Mouse (Mus musculus) midbrain, embryonic 15.5 days (tissue): ENCODE results near the gene Gm8113. TPM values are rescaled to one million over a fixed set of nuclear protein-coding genes. Genes with fewer than 3 reads are reported as not detected.
"Not testable (repeated sequence)": the region's sequence is repeated elsewhere in the genome, so short reads cannot be mapped to it uniquely, and the experiment has no call there.

Source experiments
- ATAC-seq: fragments of 200-750 bp; cut with Nextera tagmentation; replicated peaks from 2 replicates; pipeline ENCODE4 v1.8.0; 2017; ENCODE audit warnings: moderate TSS enrichment
- H3K27ac ChIP-seq: fragments of 300-500 bp; sonication (generic); 2 replicates; pipeline ENCODE4 v1.5.1; 2015; ENCODE audit warnings: mild to moderate bottlenecking, inconsistent platforms
- H3K27me3 ChIP-seq: fragments of 300-500 bp; sonication (generic); replicated peaks from 2 replicates; pipeline ENCODE4 v1.6.1; 2015; ENCODE audit warnings: inconsistent platforms
- H3K36me3 ChIP-seq: fragments of 300-500 bp; sonication (generic); replicated peaks from 2 replicates; pipeline ENCODE4 v1.6.1; 2015; ENCODE audit warnings: inconsistent platforms
- H3K4me1 ChIP-seq: fragments of 300-500 bp; sonication (generic); 2 replicates; pipeline ENCODE4 v1.6.1; 2015; ENCODE audit warnings: inconsistent platforms
- H3K4me2 ChIP-seq: fragments of 300-500 bp; sonication (generic); 2 replicates; pipeline ENCODE4 v1.6.1; 2015; ENCODE audit warnings: inconsistent platforms, mild to moderate bottlenecking, moderate library complexity
- H3K4me3 ChIP-seq: fragments of 300-500 bp; sonication (generic); 2 replicates; pipeline ENCODE4 v1.5.1; 2015; ENCODE audit warnings: mild to moderate bottlenecking, inconsistent platforms
- H3K9ac ChIP-seq: fragments of 300-500 bp; sonication (generic); 2 replicates; pipeline ENCODE4 v1.6.1; 2015; ENCODE audit warnings: mild to moderate bottlenecking, inconsistent platforms
- H3K9me3 ChIP-seq: fragments of 300-500 bp; sonication (generic); 2 replicates; pipeline ENCODE4 v1.6.1; 2016; ENCODE audit warnings: inconsistent platforms
- WGBS: fragments of 180-500 bp; shearing (Covaris S2); methylation state at CpG from one replicate; pipeline ENCODE4 v1.1.7; 2015; ENCODE audit warnings: mixed read lengths; 5-methylcytosine and 5-hydroxymethylcytosine counted together
- polyA plus RNA-seq: library from polyadenylated mRNA; unstranded; fragments of >200 nt; fragmentation: Nextera tagmentation; extraction: Ambion mirVana; gene quantifications from 2 replicates; pipeline ENCODE4 v1.2.1, GENCODE M21; 2015

Gm8113 gene
- polyA plus RNA-seq, 1 experiment from 2014 or later = 5.8 TPM

- not testable (repeated sequence) for H3K4me3 ChIP-seq, H3K36me3 ChIP-seq, H3K9ac ChIP-seq, H3K4me2 ChIP-seq, H3K27me3 ChIP-seq, H3K4me1 ChIP-seq, ATAC-seq, H3K9me3 ChIP-seq, H3K27ac ChIP-seq
- 54% methylated on average over 2 of the region's 2 CpGs for WGBS
These were observed 28.2 kb downstream of the Gm8113 start for GRCm38 (mm10) chr14:43953382-43953781.

- not testable (repeated sequence) for H3K4me1 ChIP-seq, ATAC-seq, H3K9ac ChIP-seq, H3K4me3 ChIP-seq, H3K27ac ChIP-seq, H3K9me3 ChIP-seq, H3K36me3 ChIP-seq, H3K4me2 ChIP-seq, H3K27me3 ChIP-seq
- WGBS = no CpG with 5 or more reads among the region's 1 CpGs
These were observed 29.9 kb downstream of the Gm8113 start for GRCm38 (mm10) chr14:43955074-43955473.

GRCm38 (mm10) chr14:43956769-43957168 is 31.6 kb downstream of the Gm8113 start, which contains the start of gene Ang5:
Gene Ang5 (plus strand): TSS chr14:43957069.
- H3K27me3 ChIP-seq, H3K27ac ChIP-seq, ATAC-seq, H3K4me2 ChIP-seq, H3K9ac ChIP-seq, H3K4me3 ChIP-seq, H3K36me3 ChIP-seq, H3K4me1 ChIP-seq, H3K9me3 ChIP-seq: not testable (repeated sequence)
- no CpG with 5 or more reads among the region's 2 CpGs for WGBS

Other genes starting within 250 kb of the Gm8113 start
- gene Gm8165, start 248.2 kb upstream of the Gm8113 start, polyA plus RNA-seq = not detected in 2 replicates
- 0.59 and 0.85 TPM in 2 replicates for gene Gm7324, start 227.6 kb upstream of the Gm8113 start, polyA plus RNA-seq
- gene Gm16506, start 197.9 kb upstream of the Gm8113 start, polyA plus RNA-seq = not detected in 2 replicates
- not detected in 2 replicates for gene Gm6526, start 177.5 kb upstream of the Gm8113 start, polyA plus RNA-seq
- gene Gm8180, start 140.6 kb upstream of the Gm8113 start, polyA plus RNA-seq = not detected in 2 replicates
- not detected in 2 replicates for gene Ear1, start 49.9 kb upstream of the Gm8113 start, polyA plus RNA-seq
- not detected in 2 replicates for gene Ear10, start 1.8 kb upstream of the Gm8113 start, polyA plus RNA-seq
- not detected in 2 replicates for gene Ang5, start 31.7 kb downstream of the Gm8113 start, polyA plus RNA-seq
- gene Ang6, start 76.9 kb downstream of the Gm8113 start, polyA plus RNA-seq = not detected in 2 replicates
- gene Ear2, start 177.3 kb downstream of the Gm8113 start, polyA plus RNA-seq = not detected in 2 replicates
- gene Gm3327, start 198.5 kb downstream of the Gm8113 start, polyA plus RNA-seq = not detected in 2 replicates